Mouse (Mus musculus): ENCODE results near the gene Fth1. TPM values are rescaled to one million over a fixed set of nuclear protein-coding genes. Genes with fewer than 3 reads are reported as not detected.

Gene Fth1
- polyA plus RNA-seq, 1 experiment, result 268 TPM

GRCm38 (mm10) chr19:9987192-9987591 is 6.8 kb downstream of the Fth1 start:
- Histone ChIP-seq H3K4me1 (ENCODE audit: control insufficient read depth, insufficient read depth, low read length) (peaks cover 4% of the 10 kb centered on the region; the same call in 1 of the 2 replicates), H3K4me3 (ENCODE audit: control insufficient read depth, low read depth, low read length) (no peak overlapping the region), H3K27me3 (ENCODE audit: control insufficient read depth, insufficient read depth, low read length) (no peaks in the 10 kb centered on the region), H3K27ac (ENCODE audit: control insufficient read depth, insufficient read depth, low read depth, low read length) (no peak overlapping the region), H3K36me3 (ENCODE audit: control insufficient read depth, insufficient read depth, low read length) (no peaks in the 10 kb centered on the region)
- TF ChIP-seq POLR2A (IDR thresholded peaks at IDR 0.05; ENCODE audit: control insufficient read depth, low read depth, low read length) (no peak), CTCF (IDR thresholded peaks at IDR 0.05; ENCODE audit: control insufficient read depth, insufficient read depth, insufficient replicate concordance, low read depth, low read length) (no peak)

GRCm38 (mm10) chr19:9987593-9987992 is 7.2 kb downstream of the Fth1 start:
- Histone ChIP-seq H3K27me3 (ENCODE audit: control insufficient read depth, insufficient read depth, low read length) (no peaks in the 10 kb centered on the region), H3K4me3 (ENCODE audit: control insufficient read depth, low read depth, low read length) (no peak overlapping the region), H3K4me1 (ENCODE audit: control insufficient read depth, insufficient read depth, low read length) (peaks cover 6% of the 10 kb centered on the region), H3K36me3 (ENCODE audit: control insufficient read depth, insufficient read depth, low read length) (no peaks in the 10 kb centered on the region), H3K27ac (ENCODE audit: control insufficient read depth, insufficient read depth, low read depth, low read length) (no peak overlapping the region)
- TF ChIP-seq POLR2A (IDR thresholded peaks at IDR 0.05; ENCODE audit: control insufficient read depth, low read depth, low read length) (no peak), CTCF (IDR thresholded peaks at IDR 0.05; ENCODE audit: control insufficient read depth, insufficient read depth, insufficient replicate concordance, low read depth, low read length) (no peak)

- Histone ChIP-seq H3K27ac (ENCODE audit: control insufficient read depth, insufficient read depth, low read depth, low read length) (no peak overlapping the region), H3K36me3 (ENCODE audit: control insufficient read depth, insufficient read depth, low read length) (no peaks in the 10 kb centered on the region), H3K4me3 (ENCODE audit: control insufficient read depth, low read depth, low read length) (no peak overlapping the region), H3K27me3 (ENCODE audit: control insufficient read depth, insufficient read depth, low read length) (no peaks in the 10 kb centered on the region), H3K4me1 (ENCODE audit: control insufficient read depth, insufficient read depth, low read length) (peaks cover 6% of the 10 kb centered on the region)
- peak; percentile 44; the same call in 1 of the 2 replicates for TF ChIP-seq CTCF (IDR thresholded peaks at IDR 0.05; ENCODE audit: control insufficient read depth, insufficient read depth, insufficient replicate concordance, low read depth, low read length)
- TF ChIP-seq POLR2A (IDR thresholded peaks at IDR 0.05; ENCODE audit: control insufficient read depth, low read depth, low read length), result no peak
Observed at GRCm38 (mm10) chr19:9989171-9989883, 8.9 kb downstream of the Fth1 start.

- no peak overlapping the region for H3K4me3 ChIP-seq (ENCODE audit: control insufficient read depth, low read depth, low read length)
- TF ChIP-seq CTCF (IDR thresholded peaks at IDR 0.05; ENCODE audit: control insufficient read depth, insufficient read depth, insufficient replicate concordance, low read depth, low read length) (no peak), POLR2A (IDR thresholded peaks at IDR 0.05; ENCODE audit: control insufficient read depth, low read depth, low read length) (no peak)
- H3K27ac ChIP-seq (ENCODE audit: control insufficient read depth, insufficient read depth, low read depth, low read length), result no peak overlapping the region
- no peaks in the 10 kb centered on the region for H3K27me3 ChIP-seq (ENCODE audit: control insufficient read depth, insufficient read depth, low read length)
- no peaks in the 10 kb centered on the region for H3K36me3 ChIP-seq (ENCODE audit: control insufficient read depth, insufficient read depth, low read length)
- peaks cover 6% of the 10 kb centered on the region for H3K4me1 ChIP-seq (ENCODE audit: control insufficient read depth, insufficient read depth, low read length)
Observed at GRCm38 (mm10) chr19:9989884-9990256, 9.5 kb downstream of the Fth1 start.

GRCm38 (mm10) chr19:9991304-9991703 is 10.9 kb downstream of the Fth1 start:
- H3K4me1 ChIP-seq (ENCODE audit: control insufficient read depth, insufficient read depth, low read length), result peaks cover 6% of the 10 kb centered on the region
- TF ChIP-seq POLR2A (IDR thresholded peaks at IDR 0.05; ENCODE audit: control insufficient read depth, low read depth, low read length), result no peak
- peak; percentile 75; the same call in 1 of the 2 replicates for TF ChIP-seq CTCF (IDR thresholded peaks at IDR 0.05; ENCODE audit: control insufficient read depth, insufficient read depth, insufficient replicate concordance, low read depth, low read length)

GRCm38 (mm10) chr19:9992011-9992958 is 11.9 kb downstream of the Fth1 start:
- TF ChIP-seq POLR2A (IDR thresholded peaks at IDR 0.05; ENCODE audit: control insufficient read depth, low read depth, low read length), result no peak
- TF ChIP-seq CTCF (IDR thresholded peaks at IDR 0.05; ENCODE audit: control insufficient read depth, insufficient read depth, insufficient replicate concordance, low read depth, low read length), result no peak
- no peak overlapping the region for H3K27ac ChIP-seq (ENCODE audit: control insufficient read depth, insufficient read depth, low read depth, low read length)
- no peaks in the 10 kb centered on the region for H3K27me3 ChIP-seq (ENCODE audit: control insufficient read depth, insufficient read depth, low read length)
- peak overlapping the region; percentile 69 for H3K4me3 ChIP-seq (ENCODE audit: control insufficient read depth, low read depth, low read length)
- H3K36me3 ChIP-seq (ENCODE audit: control insufficient read depth, insufficient read depth, low read length), result no peaks in the 10 kb centered on the region
- H3K4me1 ChIP-seq (ENCODE audit: control insufficient read depth, insufficient read depth, low read length), result peaks cover 6% of the 10 kb centered on the region

More at GRCm38 (mm10) chr19:9991304-9991703, 10.9 kb downstream of the Fth1 start:
- no peak overlapping the region for H3K27ac ChIP-seq (ENCODE audit: control insufficient read depth, insufficient read depth, low read depth, low read length)
- H3K36me3 ChIP-seq (ENCODE audit: control insufficient read depth, insufficient read depth, low read length), result no peaks in the 10 kb centered on the region
- H3K4me3 ChIP-seq (ENCODE audit: control insufficient read depth, low read depth, low read length), result no peak overlapping the region
- no peaks in the 10 kb centered on the region for H3K27me3 ChIP-seq (ENCODE audit: control insufficient read depth, insufficient read depth, low read length)

Measured in testis, adult 2 months (tissue).